ENCODE assay signal across 8 mouse cellular contexts in the genomic region with DNA sequence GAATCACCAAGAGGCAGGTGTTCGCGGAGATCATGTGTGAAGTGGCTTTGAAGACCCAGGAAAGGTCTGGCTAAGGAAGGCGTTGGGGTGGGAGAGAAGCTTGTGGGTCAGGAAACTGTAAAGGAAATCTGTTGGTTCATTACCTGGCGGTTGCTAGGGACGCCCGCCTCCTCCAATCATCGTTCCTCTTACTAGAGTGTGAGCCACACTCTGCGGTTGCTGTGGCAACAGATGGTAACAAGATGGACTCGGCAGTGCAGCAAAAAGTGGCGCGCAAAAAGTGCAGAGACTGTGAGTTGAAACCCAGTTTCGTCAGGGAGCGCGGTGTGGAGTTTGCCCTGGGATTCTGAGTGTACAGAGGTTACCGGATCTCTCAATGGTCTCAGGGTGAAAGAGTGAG. TPM values are rescaled to one million over a fixed set of nuclear protein-coding genes. Genes with fewer than 3 reads are reported as not detected.
A peak's percentile ranks its signal among the peaks of the same experiment; 100 is the strongest.
DNase-seq lines count a peak whose midpoint lies in the region; ATAC-seq and TF ChIP-seq lines count a peak whose summit lies in the region.

Hydin (plus strand) TSS at position 237 of the 400 bp plus-strand sequence.

- no peaks in the 10 kb centered on the region for H3K9me3 ChIP-seq in embryonic facial prominence, embryonic 10.5 days
- no peaks in the 10 kb centered on the region for H3K9me3 ChIP-seq in hindbrain, embryonic 11.5 days (ENCODE audit: control insufficient read depth, low read length)
- no peaks in the 10 kb centered on the region for H3K9me3 ChIP-seq in liver, postnatal 0 days (ENCODE audit: low read length)

- no peak for TF ChIP-seq EP300 in liver, postnatal 0 days (IDR thresholded peaks at IDR 0.05; ENCODE audit: low read depth)

- TF ChIP-seq CTCF in liver, postnatal 0 days (IDR thresholded peaks at IDR 0.05; ENCODE audit: low read depth), result no peak

- WGBS in embryonic facial prominence, embryonic 10.5 days, result under 1% methylated on average over 15 of the region's 15 CpGs
- under 1% methylated on average over 15 of the region's 15 CpGs for WGBS in hindbrain, embryonic 11.5 days
- 2% methylated on average over 15 of the region's 15 CpGs for WGBS in liver, postnatal 0 days (ENCODE audit: insufficient replicate concordance)

- ATAC-seq in hindbrain, embryonic 11.5 days (ENCODE audit: low FRiP score), result peak; percentile 91
- peak; percentile 47; the same call in 1 of the 2 replicates for ATAC-seq in liver, postnatal 0 days
- no peak for ATAC-seq in inflammation-experienced regulatory T-cells, adult 6 months

- H3K27me3 ChIP-seq in embryonic facial prominence, embryonic 10.5 days (replicated peaks; ENCODE audit: low read depth, poor library complexity, severe bottlenecking), result no peaks in the 10 kb centered on the region
- no peaks in the 10 kb centered on the region for H3K27me3 ChIP-seq in hindbrain, embryonic 11.5 days (ENCODE audit: control insufficient read depth, insufficient read depth, low read length)
- 0 out of 2 replicates have a peak, but pooled peaks cover 4% of the 10 kb centered on the region for H3K27me3 ChIP-seq in liver, postnatal 0 days (ENCODE audit: insufficient read depth, low read length)

- peak within 1 kb of the TSS; percentile 49; the same call in 1 of the 2 replicates for H3K9ac ChIP-seq in hindbrain, embryonic 11.5 days (ENCODE audit: low read depth, low read length)
- H3K9ac ChIP-seq in liver, postnatal 0 days (replicated peaks), result no peak within 1 kb of the TSS

- H3K36me3 ChIP-seq in embryonic facial prominence, embryonic 10.5 days (replicated peaks), result no peaks in the 10 kb centered on the region
- no peaks in the 10 kb centered on the region for H3K36me3 ChIP-seq in hindbrain, embryonic 11.5 days (ENCODE audit: control insufficient read depth, insufficient read depth, low read length)
- no peaks in the 10 kb centered on the region for H3K36me3 ChIP-seq in liver, postnatal 0 days (replicated peaks; ENCODE audit: insufficient read depth, low read length)

- H3K4me3 ChIP-seq in embryonic facial prominence, embryonic 10.5 days, result peak within 1 kb of the TSS; percentile 65
- peak within 1 kb of the TSS; percentile 35 for H3K4me3 ChIP-seq in hindbrain, embryonic 11.5 days (ENCODE audit: low read depth, low read length)
- H3K4me3 ChIP-seq in liver, postnatal 0 days (ENCODE audit: low read depth, low read length), result no peak within 1 kb of the TSS

- H3K27ac ChIP-seq in embryonic facial prominence, embryonic 10.5 days (replicated peaks), result peak within 1 kb of the TSS; percentile 83
- no peak within 1 kb of the TSS for H3K27ac ChIP-seq in hindbrain, embryonic 11.5 days (ENCODE audit: low read depth, low read length)
- no peak within 1 kb of the TSS for H3K27ac ChIP-seq in liver, postnatal 0 days (ENCODE audit: low read depth)

- DNase-seq in urinary bladder, postnatal 4 days (ENCODE audit: low spot score in 2 of 2), result peak; percentile 38 to 74
- no peak for DNase-seq in urinary bladder, adult 2 months (ENCODE audit: low spot score)
- DNase-seq in embryonic facial prominence, embryonic 10.5 days (ENCODE audit: low spot score), result peak; percentile 94
- DNase-seq in hindbrain, embryonic 11.5 days (ENCODE audit: low spot score), result peak; percentile 96
- DNase-seq in layer of hippocampus, adult 8-10 months (ENCODE audit: low spot score in 2 of 2), result peak; percentile 81 to 84
- DNase-seq in liver, postnatal 0 days, result peak; percentile 74
- peak; percentile 74 for DNase-seq in ovary, postnatal 14 days (ENCODE audit: low spot score)

- H3K4me2 ChIP-seq in hindbrain, embryonic 11.5 days (replicated peaks; ENCODE audit: low read depth, low read length), result peak within 1 kb of the TSS; percentile 57
- H3K4me2 ChIP-seq in liver, postnatal 0 days (ENCODE audit: low read depth, low read length), result peak within 1 kb of the TSS; percentile 50; the same call in 1 of the 2 replicates

- peaks cover 18% of the 10 kb centered on the region; the same call in 1 of the 2 replicates for H3K4me1 ChIP-seq in embryonic facial prominence, embryonic 10.5 days
- H3K4me1 ChIP-seq in hindbrain, embryonic 11.5 days (replicated peaks; ENCODE audit: control insufficient read depth, insufficient read depth, low read length), result no peaks in the 10 kb centered on the region
- 0 out of 2 replicates have a peak, but pooled peaks cover 4% of the 10 kb centered on the region for H3K4me1 ChIP-seq in liver, postnatal 0 days (ENCODE audit: insufficient read depth)

RNA-seq across cellular contexts. Expression of gene Hydin, which starts in this region (rescaled TPM):
- 0.01 and 0.07 TPM in 2 replicates for polyA plus RNA-seq in urinary bladder, adult 2 months (2012; rRNA removed)
- 0.04 and 0.14 TPM in 2 replicates for polyA plus RNA-seq in embryonic facial prominence, embryonic 10.5 days (2016; fragmentation: Nextera tagmentation; extraction: Ambion mirVana)
- polyA plus RNA-seq in hindbrain, embryonic 11.5 days (2014; fragmentation: Nextera tagmentation; extraction: Ambion mirVana), result 0.33 and 0.36 TPM in 2 replicates
- total RNA-seq in layer of hippocampus, adult 8-10 months (2022), result under 1 TPM; 0.63 to 0.96 (median 0.70) TPM
- polyA plus RNA-seq in liver, postnatal 0 days (2015; fragmentation: Nextera tagmentation; extraction: Ambion mirVana), result 0.01 and 0.04 TPM in 2 replicates
- polyA plus RNA-seq in inflammation-experienced regulatory T-cells, adult 6 months (2017; shearing (Covaris generic)), result under 1 TPM in 1 of 3 experiments, not detected in 2; 0.20 TPM

Comparison
In these comparisons a context has a peak if more than half of its experiments do, and no peak if none do; other contexts are left out.
1. Peak in DNase-seq, H3K4me3 ChIP-seq and H3K27ac ChIP-seq in embryonic facial prominence, embryonic 10.5 days; RNA of the gene not detected or under 1 TPM.
2. Peak in DNase-seq, ATAC-seq, H3K4me3 ChIP-seq, H3K9ac ChIP-seq and H3K4me2 ChIP-seq in hindbrain, embryonic 11.5 days; RNA of the gene not detected or under 1 TPM.
3. Peak in DNase-seq in layer of hippocampus, adult 8-10 months; RNA of the gene not detected or under 1 TPM.
4. Peak in DNase-seq, ATAC-seq and H3K4me2 ChIP-seq in liver, postnatal 0 days; RNA of the gene not detected or under 1 TPM.